Mouse (Mus musculus): ENCODE results near the gene Sult6b2.

Sult6b2 gene

GRCm38 (mm10) chr6:142741763-142742162 is 62.5 kb downstream of the Sult6b2 start:
- DNase-seq (ENCODE audit: extremely low spot score, low spot score), result no peak

DNA sequence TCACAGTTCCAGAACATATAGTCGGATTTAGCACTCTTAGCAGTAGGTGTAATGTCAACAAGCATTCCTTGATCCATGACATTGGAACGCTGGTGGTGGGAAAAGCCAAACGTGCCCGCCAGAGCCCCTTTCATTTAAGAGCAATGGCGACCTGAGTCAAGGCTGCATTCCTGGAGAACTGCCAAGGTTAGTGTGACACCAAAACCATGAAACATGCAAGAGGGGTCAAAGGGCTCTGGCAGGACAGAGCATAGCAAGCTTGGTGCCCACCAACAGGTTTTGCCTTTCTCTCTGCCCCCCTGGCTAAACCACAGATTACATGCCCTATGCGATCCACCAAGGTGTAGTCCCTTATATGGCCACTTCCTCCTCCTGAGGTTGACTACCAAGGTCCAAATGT is 65.7 kb downstream of the Sult6b2 start:
- DNase-seq (ENCODE audit: extremely low spot score, low spot score), result no peak

DNA sequence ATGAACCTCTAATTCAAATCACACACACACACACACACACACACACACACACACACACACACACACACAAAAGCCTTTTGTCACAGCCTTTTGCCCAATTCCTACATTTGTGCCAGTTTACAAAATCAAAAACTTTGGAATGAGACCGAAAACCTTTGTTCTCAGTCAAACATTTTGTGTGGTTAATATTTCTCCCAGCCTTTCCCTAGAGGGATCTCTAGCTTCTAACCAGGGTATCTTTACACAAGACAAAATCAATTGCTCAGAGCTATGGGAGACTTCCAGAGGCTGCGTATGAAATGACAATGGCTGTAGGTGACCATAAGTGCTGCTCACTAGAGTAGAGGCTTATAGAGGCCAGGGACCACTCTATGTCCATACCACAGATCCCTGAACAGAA is 66.1 kb downstream of the Sult6b2 start:
- no peak for DNase-seq (ENCODE audit: extremely low spot score, low spot score)

DNA sequence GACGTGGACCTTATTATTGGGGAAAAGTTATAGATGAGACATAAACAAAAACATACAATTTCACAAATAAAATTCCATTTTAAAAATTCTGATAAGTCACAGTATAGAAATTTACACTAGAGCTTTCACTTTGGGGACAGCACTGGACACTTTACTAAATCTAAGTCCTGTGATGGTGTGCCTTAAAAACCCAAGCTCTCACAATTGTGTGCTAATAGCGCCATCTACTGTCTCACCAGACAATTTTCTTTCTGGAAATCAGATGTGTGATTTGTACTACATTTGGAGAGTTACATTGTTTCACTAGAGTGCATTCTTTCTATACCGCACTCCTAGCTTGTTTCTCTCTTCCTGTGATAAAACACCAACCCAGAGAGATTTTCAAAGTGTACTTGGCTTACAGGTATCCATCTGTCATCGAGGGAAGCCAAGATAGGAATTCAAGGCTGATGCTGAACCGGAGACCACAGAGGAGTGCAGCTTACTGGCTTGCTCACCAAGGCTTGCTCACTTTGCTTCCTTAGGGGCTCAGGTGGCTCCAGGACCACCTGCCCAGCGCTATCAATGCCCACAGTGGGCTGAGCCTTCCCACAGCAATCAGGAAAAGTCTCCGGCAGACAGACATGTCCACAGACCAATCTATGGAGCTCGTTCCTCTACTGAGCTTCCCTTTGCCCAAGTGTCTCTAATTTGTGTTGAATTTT is 68.8 kb downstream of the Sult6b2 start:
- DNase-seq (ENCODE audit: extremely low spot score, low spot score), result no peak

All from neural tube, embryonic 10.5 days (tissue).